Mouse (Mus musculus): ENCODE results near the gene Prrt1. TPM values are rescaled to one million over a fixed set of nuclear protein-coding genes. Genes with fewer than 3 reads are reported as not detected.

Gene Prrt1
- not detected for total RNA-seq (2023)

DNA sequence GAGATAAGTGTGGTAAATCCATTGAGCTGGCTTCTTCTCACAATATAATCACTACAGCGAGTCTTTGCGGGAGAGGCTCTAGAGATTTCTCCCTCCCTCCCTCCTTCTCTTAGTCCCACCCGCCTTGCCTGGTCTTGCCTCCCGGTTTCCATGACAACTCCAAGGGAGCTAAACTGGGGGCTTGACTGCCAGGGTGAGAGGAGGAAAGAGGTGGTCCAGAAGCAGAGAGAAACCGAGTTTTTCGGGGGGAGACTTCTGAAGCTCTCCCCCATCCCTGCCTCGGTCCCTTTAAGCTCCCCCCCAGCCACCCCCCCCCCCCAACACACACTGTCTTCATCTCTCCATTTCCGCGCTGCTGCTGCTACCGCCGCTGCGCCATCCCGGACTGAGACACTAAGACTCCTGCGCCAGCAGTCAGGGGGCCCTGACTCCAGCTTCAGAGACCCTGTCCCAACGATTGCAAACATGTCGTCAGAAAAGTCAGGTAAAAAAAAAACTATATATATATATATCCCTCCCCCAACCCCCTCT is at the start of gene Prrt1:
Gene Prrt1 (plus strand): TSS at position 313 of the 531 bp plus-strand sequence.

GRCm38 (mm10) chr17:34589681-34590101 is 39.6 kb upstream of the Prrt1 start, which contains the start of gene Gpsm3:
Gene Gpsm3, plus strand, starts transcription at chr17:34589806.

GRCm38 (mm10) chr17:34591029-34591993 is 38.0 kb upstream of the Prrt1 start, which contains the start of gene Pbx2:
Gene Pbx2, plus strand, starts transcription at chr17:34591266.

DNA sequence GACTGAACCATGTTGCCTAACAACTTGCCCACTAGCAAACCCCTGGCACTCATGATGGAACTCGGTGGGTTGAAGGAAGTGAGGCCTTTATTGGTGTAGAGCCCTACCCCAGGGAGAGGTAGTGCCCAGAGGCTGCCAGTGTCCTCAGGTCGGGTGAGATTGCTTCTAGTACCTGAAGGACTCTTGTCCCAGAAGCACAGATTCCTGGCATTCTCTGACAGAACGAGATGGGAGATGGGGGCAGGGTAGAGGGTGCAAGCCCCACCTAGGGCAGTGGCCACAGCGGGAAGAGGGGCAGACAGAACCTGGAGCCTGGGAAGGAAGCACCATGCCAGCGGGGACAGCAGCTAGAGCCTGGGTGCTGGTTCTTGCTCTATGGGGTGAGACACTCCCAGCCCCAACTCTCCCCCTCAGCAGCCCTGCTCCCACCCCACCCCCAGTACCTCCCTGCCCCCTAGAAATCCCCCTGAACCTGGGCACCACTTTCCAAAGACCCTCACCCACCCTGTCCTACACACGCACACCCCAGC is 31.7 kb upstream of the Prrt1 start, which contains the start of gene Ager:
Gene Ager (plus strand): TSS at position 297 of the 530 bp plus-strand sequence.

GRCm38 (mm10) chr17:34603375-34604060 is 25.8 kb upstream of the Prrt1 start, which contains the start of gene Rnf5:
Gene Rnf5, minus strand, starts transcription at chr17:34603690.

DNA sequence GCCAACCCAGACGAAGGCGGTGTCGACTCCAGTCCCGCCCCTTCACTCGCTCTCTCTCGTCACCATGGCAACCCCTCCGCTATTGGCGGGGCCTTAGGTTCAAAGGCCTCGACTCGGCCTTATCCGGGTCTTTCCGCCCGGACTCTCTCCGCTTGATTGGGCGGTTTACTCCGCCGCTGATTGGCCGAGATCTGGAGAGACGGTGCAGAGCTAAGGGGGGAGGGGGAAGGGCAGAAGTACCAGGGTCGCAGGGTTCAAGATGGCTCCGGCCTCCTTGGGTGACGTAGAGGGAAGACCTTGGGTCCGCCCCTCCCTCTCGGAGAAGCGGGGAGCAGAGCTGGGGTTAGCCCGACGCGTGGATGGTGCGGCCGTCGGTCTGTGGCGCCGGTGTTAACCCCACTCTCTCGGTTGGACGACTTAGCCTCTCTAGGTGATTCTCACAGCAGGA is 25.2 kb upstream of the Prrt1 start, which contains the start of gene Agpat1:
Gene Agpat1 (plus strand): TSS at position 202 of the 448 bp plus-strand sequence.

GRCm38 (mm10) chr17:34615871-34616270 is 13.5 kb upstream of the Prrt1 start, which contains the start of gene Egfl8:
Gene Egfl8, minus strand, starts transcription at chr17:34615971.

DNA sequence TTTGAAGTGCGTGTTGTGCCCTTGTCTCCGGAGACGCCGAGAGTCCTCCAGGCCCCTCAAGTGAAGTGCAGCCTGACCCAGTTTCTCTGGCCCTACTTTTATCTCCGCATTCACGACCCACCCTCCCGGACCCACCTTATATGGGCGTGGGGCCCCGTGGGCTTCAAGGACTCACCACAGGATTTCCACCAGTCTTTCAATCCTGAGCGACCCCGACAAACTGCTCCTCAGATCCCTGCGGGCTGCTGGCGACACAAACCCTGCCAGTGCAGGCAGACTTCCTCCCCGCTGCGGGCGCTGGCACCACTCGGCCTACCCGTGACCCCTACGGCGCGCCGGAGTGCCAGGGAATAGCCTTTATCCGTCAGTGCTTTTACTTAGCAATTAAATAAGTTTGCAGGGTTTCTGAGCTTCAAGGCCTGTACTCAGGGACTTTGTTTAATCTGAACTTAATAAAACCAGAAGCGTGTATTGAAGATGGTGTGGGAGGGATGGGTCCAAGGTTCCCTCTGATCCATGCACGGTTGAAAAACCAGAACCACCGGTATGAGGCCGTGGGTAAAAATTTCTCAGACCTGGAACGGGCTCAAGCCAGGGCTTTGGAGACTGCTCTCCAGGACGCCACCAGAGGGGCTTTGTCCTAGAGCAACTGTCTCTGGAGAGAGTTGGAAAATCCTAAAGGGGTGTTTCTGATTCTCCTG is 1.2 kb upstream of the Prrt1 start, which contains the start of gene Ppt2:
Gene Ppt2 (minus strand): TSS at position 568 of the 701 bp plus-strand sequence.

DNA sequence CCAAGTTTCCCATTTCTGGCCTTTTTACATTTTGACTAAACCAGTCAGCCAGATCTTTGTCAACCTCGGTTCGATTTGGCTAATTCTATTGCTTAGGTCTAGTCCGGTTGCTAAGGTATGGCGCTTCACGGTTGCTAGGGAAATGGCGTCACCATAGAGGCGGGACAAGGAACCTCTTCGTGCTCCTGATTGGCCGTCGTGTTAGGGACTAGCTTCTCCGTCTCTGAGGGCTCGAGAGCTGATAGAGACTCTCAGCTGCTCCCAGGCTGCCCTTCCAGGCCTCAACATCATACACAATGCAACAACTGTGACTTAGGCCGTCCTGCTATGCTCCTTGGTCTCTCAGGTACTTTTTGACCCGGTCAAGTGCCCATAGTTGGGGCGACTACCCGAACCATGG is 15.3 kb downstream of the Prrt1 start, which contains the start of gene Fkbpl:
Gene Fkbpl (plus strand): TSS at position 157 of the 400 bp plus-strand sequence.

GRCm38 (mm10) chr17:34646906-34647787 is 17.8 kb downstream of the Prrt1 start, which contains the start of gene Atf6b:
Gene Atf6b, plus strand, starts transcription at chr17:34647146.

GRCm38 (mm10) chr17:34670235-34670634 is 40.9 kb downstream of the Prrt1 start, which contains the start of gene Tnxb:
Gene Tnxb, plus strand, starts transcription at chr17:34670535.

Other genes starting within 250 kb of the Prrt1 start
- not detected for gene BC051142, start 230.7 kb upstream of the Prrt1 start, total RNA-seq (2023)
- not detected for gene Btnl4, start 152.2 kb upstream of the Prrt1 start, total RNA-seq (2023)
- not detected for gene Btnl6, start 112.2 kb upstream of the Prrt1 start, total RNA-seq (2023)
- gene Notch4, start 65.3 kb upstream of the Prrt1 start, total RNA-seq (2023), result 1 to 10 TPM; 1.0 to 1.5 TPM
- 100 to 1,000 TPM; 376 to 393 TPM for gene Gpsm3, start 39.7 kb upstream of the Prrt1 start, total RNA-seq (2023)
- 10 to 100 TPM; 94.8 to 99.9 TPM for gene Pbx2, start 38.3 kb upstream of the Prrt1 start, total RNA-seq (2023)
- gene Ager, start 31.7 kb upstream of the Prrt1 start, total RNA-seq (2023), result 1 to 10 TPM; 5.8 to 7.0 TPM
- gene Rnf5, start 25.8 kb upstream of the Prrt1 start, total RNA-seq (2023), result 10 to 100 TPM; 38.2 to 39.0 TPM
- gene Agpat1, start 25.3 kb upstream of the Prrt1 start, total RNA-seq (2023), result 10 to 100 TPM; 55.4 to 56.5 TPM
- 1 to 10 TPM; 5.0 to 5.5 TPM for gene Egfl8, start 13.6 kb upstream of the Prrt1 start, total RNA-seq (2023)
- gene Ppt2, start 1.0 kb upstream of the Prrt1 start, total RNA-seq (2023), result 10 to 100 TPM; 42.1 to 43.5 TPM
- gene Fkbpl, start 15.2 kb downstream of the Prrt1 start, total RNA-seq (2023), result 10 to 100 TPM; 13.6 to 18.7 TPM
- gene Atf6b, start 17.6 kb downstream of the Prrt1 start, total RNA-seq (2023), result 10 to 100 TPM; 59.5 to 60.4 TPM
- under 1 TPM; 0.04 to 0.07 TPM for gene Tnxb, start 41.0 kb downstream of the Prrt1 start, total RNA-seq (2023)
- gene C4b, start 114.3 kb downstream of the Prrt1 start, total RNA-seq (2023), result under 1 TPM; 0.29 to 0.59 TPM
- gene Cyp21a1, start 175.0 kb downstream of the Prrt1 start, total RNA-seq (2023), result not detected
- 10 to 100 TPM; 34.1 to 39.4 TPM for gene Stk19, start 207.4 kb downstream of the Prrt1 start, total RNA-seq (2023)
- gene Dxo, start 207.5 kb downstream of the Prrt1 start, total RNA-seq (2023), result 10 to 100 TPM; 49.0 to 49.1 TPM
- 10 to 100 TPM; 66.2 to 72.1 TPM for gene Skiv2l, start 220.7 kb downstream of the Prrt1 start, total RNA-seq (2023)
- 10 to 100 TPM; 23.4 to 30.8 TPM for gene Nelfe, start 220.9 kb downstream of the Prrt1 start, total RNA-seq (2023)
- 1 to 10 TPM; 1.6 to 1.8 TPM for gene Cfb, start 233.0 kb downstream of the Prrt1 start, total RNA-seq (2023)
- gene Zbtb12, start 249.9 kb downstream of the Prrt1 start, total RNA-seq (2023), result 1 to 10 TPM; 2.8 to 3.9 TPM